Comparison of ENCODE assay signal across 13 mouse cellular contexts in genomic region chr3:84059261-84059660, GRCm38 (mm10). TPM values are rescaled to one million over a fixed set of nuclear protein-coding genes. Genes with fewer than 3 reads are reported as not detected.
DNase-seq lines count a peak whose midpoint lies in the region; ATAC-seq and TF ChIP-seq lines count a peak whose summit lies in the region.
"Had no signal": no experiment of that assay in that cellular context is flagged by ENCODE, and none has a peak within 500 bp of the region (broad histone marks: within the 10 kb centered on the region; RNA-seq: fewer than 3 reads in every experiment).

No protein-coding gene starts in this region.

- no peak overlapping the region for H3K4me2 ChIP-seq in intestine, embryonic 15.5 days (replicated peaks)
- H3K4me2 ChIP-seq in intestine, postnatal 0 days (replicated peaks; ENCODE audit: low read depth): no peak overlapping the region
- peak overlapping the region; percentile 26; the same call in 1 of the 2 replicates for H3K4me2 ChIP-seq in limb, embryonic 14.5 days (replicated peaks; ENCODE audit: low read depth, low read length, severe bottlenecking)
- H3K4me2 ChIP-seq: midbrain, embryonic 12.5 days had no signal

- no peak for TF ChIP-seq POLR2A in limb, embryonic 14.5 days (IDR thresholded peaks at IDR 0.05; ENCODE audit: borderline replicate concordance, extremely low read depth, insufficient read depth, insufficient read length)

- ATAC-seq in intestine, embryonic 15.5 days: no peak; the same call in 1 of the 2 replicates
- ATAC-seq in intestine, postnatal 0 days: no peak
- ATAC-seq in limb, embryonic 14.5 days (ENCODE audit: low FRiP score, low read depth): peak; percentile 84

- 40% methylated on average over 13 of the region's 13 CpGs for WGBS in intestine, embryonic 15.5 days
- WGBS in intestine, postnatal 0 days: 57% methylated on average over 13 of the region's 13 CpGs
- WGBS in embryonic facial prominence, embryonic 10.5 days: 35% methylated on average over 13 of the region's 13 CpGs
- 13% methylated on average over 13 of the region's 13 CpGs for WGBS in limb, embryonic 14.5 days

- H3K9ac ChIP-seq in intestine, embryonic 15.5 days: no peak overlapping the region
- H3K9ac ChIP-seq in intestine, postnatal 0 days (ENCODE audit: low read depth, low read length): no peak overlapping the region
- H3K9ac ChIP-seq in limb, embryonic 14.5 days (ENCODE audit: low read depth, low read length, severe bottlenecking): no peak overlapping the region
- H3K9ac ChIP-seq: midbrain, embryonic 12.5 days had no signal

- no peaks in the 10 kb centered on the region; the same call in 1 of the 2 replicates for H3K4me1 ChIP-seq in intestine, embryonic 15.5 days (replicated peaks)
- H3K4me1 ChIP-seq in intestine, postnatal 0 days (replicated peaks; ENCODE audit: control insufficient read depth, insufficient read depth, low read length): no peaks in the 10 kb centered on the region
- H3K4me1 ChIP-seq in embryonic facial prominence, embryonic 10.5 days: peaks cover 24% of the 10 kb centered on the region
- peaks cover 16% of the 10 kb centered on the region; the same call in 1 of the 2 replicates for H3K4me1 ChIP-seq in limb, embryonic 14.5 days (ENCODE audit: control insufficient read depth, insufficient read depth, low read length)

- no peak overlapping the region for H3K4me3 ChIP-seq in intestine, embryonic 15.5 days (replicated peaks)
- H3K4me3 ChIP-seq in intestine, postnatal 0 days (ENCODE audit: low read depth, low read length): no peak overlapping the region
- 0 out of 2 replicates have a peak overlapping the region, but pooled peaks have one; percentile 2 for H3K4me3 ChIP-seq in embryonic facial prominence, embryonic 10.5 days
- 0 out of 2 replicates have a peak overlapping the region, but pooled peaks have one; percentile 0 for H3K4me3 ChIP-seq in limb, embryonic 14.5 days (replicated peaks; ENCODE audit: low read length)
- H3K4me3 ChIP-seq: midbrain, embryonic 12.5 days had no signal

- DNase-seq in adipocyte (ENCODE audit: low spot score): peak; percentile 58
- DNase-seq in embryonic facial prominence, embryonic 10.5 days (ENCODE audit: low spot score): peak; percentile 69
- peak; percentile 81 for DNase-seq in limb, embryonic 14.5 days (ENCODE audit: low spot score)
- no peak for DNase-seq in cerebellum, adult 9-10 months
- DNase-seq in cerebellum, adult 11-12 months: no peak
- DNase-seq: adrenal gland, adult 2 months; gastrocnemius, postnatal 25 days; kidney, postnatal 36 days; left cerebral cortex, postnatal 4 days; right cerebral cortex, adult 18-20 months had no signal

- no peaks in the 10 kb centered on the region for H3K36me3 ChIP-seq in intestine, embryonic 15.5 days
- no peaks in the 10 kb centered on the region for H3K36me3 ChIP-seq in intestine, postnatal 0 days (ENCODE audit: control insufficient read depth, insufficient read depth)
- no peaks in the 10 kb centered on the region for H3K36me3 ChIP-seq in embryonic facial prominence, embryonic 10.5 days (replicated peaks)
- no peaks in the 10 kb centered on the region for H3K36me3 ChIP-seq in limb, embryonic 14.5 days (ENCODE audit: control insufficient read depth, insufficient read depth, low read length)
- H3K36me3 ChIP-seq: midbrain, embryonic 12.5 days had no signal

- no peaks in the 10 kb centered on the region for H3K27me3 ChIP-seq in intestine, embryonic 15.5 days (replicated peaks)
- H3K27me3 ChIP-seq in intestine, postnatal 0 days (replicated peaks; ENCODE audit: control insufficient read depth, insufficient read depth, low read length): no peaks in the 10 kb centered on the region
- no peaks in the 10 kb centered on the region for H3K27me3 ChIP-seq in embryonic facial prominence, embryonic 10.5 days (replicated peaks; ENCODE audit: low read depth, poor library complexity, severe bottlenecking)
- no peaks in the 10 kb centered on the region for H3K27me3 ChIP-seq in limb, embryonic 14.5 days (ENCODE audit: control insufficient read depth, insufficient read depth, low read length)
- H3K27me3 ChIP-seq: midbrain, embryonic 12.5 days had no signal

- H3K27ac ChIP-seq in intestine, embryonic 15.5 days: 0 out of 2 replicates have a peak overlapping the region, but pooled peaks have one; percentile 22
- no peak overlapping the region for H3K27ac ChIP-seq in intestine, postnatal 0 days (ENCODE audit: low read depth, low read length)
- H3K27ac ChIP-seq in embryonic facial prominence, embryonic 10.5 days (replicated peaks): peak overlapping the region; percentile 80
- peak overlapping the region; percentile 50; the same call in 1 of the 2 replicates for H3K27ac ChIP-seq in limb, embryonic 14.5 days (replicated peaks; ENCODE audit: low read depth, low read length)
- H3K27ac ChIP-seq: midbrain, embryonic 12.5 days had no signal

- TF ChIP-seq CTCF in intestine, postnatal 0 days (IDR thresholded peaks at IDR 0.05; ENCODE audit: low read depth): no peak

- no peaks in the 10 kb centered on the region for H3K9me3 ChIP-seq in intestine, embryonic 15.5 days
- no peaks in the 10 kb centered on the region for H3K9me3 ChIP-seq in intestine, postnatal 0 days (ENCODE audit: control insufficient read depth)
- peaks cover 13% of the 10 kb centered on the region; the same call in 1 of the 2 replicates for H3K9me3 ChIP-seq in embryonic facial prominence, embryonic 10.5 days
- H3K9me3 ChIP-seq in limb, embryonic 14.5 days (ENCODE audit: control insufficient read depth, low read length): no peaks in the 10 kb centered on the region
- H3K9me3 ChIP-seq: midbrain, embryonic 12.5 days had no signal

RNA-seq across cellular contexts. Expression of gene Tmem131l, which starts 19.3 kb away (rescaled TPM):
- 26.1 and 32.0 TPM in 2 replicates for polyA plus RNA-seq in intestine, embryonic 15.5 days (2015; fragmentation: Nextera tagmentation; extraction: Ambion mirVana)
- polyA plus RNA-seq in intestine, postnatal 0 days (2015; fragmentation: Nextera tagmentation; extraction: Ambion mirVana): 7.5 and 9.6 TPM in 2 replicates
- 82.6 and 84.7 TPM in 2 replicates for polyA plus RNA-seq in embryonic facial prominence, embryonic 10.5 days (2016; fragmentation: Nextera tagmentation; extraction: Ambion mirVana)
- polyA plus RNA-seq in limb, embryonic 14.5 days (2012; rRNA removed): 52.4 and 60.0 TPM in 2 replicates
- polyA plus RNA-seq in limb, embryonic 14.5 days (2014; fragmentation: Nextera tagmentation; extraction: Ambion mirVana): 59.8 and 66.0 TPM in 2 replicates

Comparison
In these comparisons a context has a peak if more than half of its experiments do, and no peak if none do; other contexts are left out.
1. H3K4me3 ChIP-seq: peak in embryonic facial prominence, embryonic 10.5 days (single experiment) and limb, embryonic 14.5 days (single experiment); none in intestine, embryonic 15.5 days (single experiment) and intestine, postnatal 0 days (single experiment).
2. DNase-seq: peak in adipocyte (single experiment), embryonic facial prominence, embryonic 10.5 days (single experiment) and limb, embryonic 14.5 days (single experiment); none in cerebellum, adult 9-10 months (single experiment) and cerebellum, adult 11-12 months (single experiment).